Mouse (Mus musculus): ENCODE measurements around the gene Col4a3bp. TPM values are rescaled to one million over a fixed set of nuclear protein-coding genes. Genes with fewer than 3 reads are reported as not detected.

Col4a3bp gene
- polyA plus RNA-seq, 1 experiment, result 24.2 TPM

GRCm38 (mm10) chr13:96510635-96511034 lies 31.8 kb upstream of the Col4a3bp start:
- no peaks in the 10 kb centered on the region for H3K36me3 ChIP-seq (ENCODE audit: control insufficient read depth, insufficient read depth, low read length)
- no peak overlapping the region for H3K27ac ChIP-seq (ENCODE audit: control insufficient read depth, insufficient read depth, low read length)
- DNase-seq, result peak; percentile 20
- peaks cover 9% of the 10 kb centered on the region for H3K4me1 ChIP-seq (replicated peaks; ENCODE audit: control insufficient read depth, insufficient read depth, low read length)
- WGBS, result 12% methylated on average over 13 of the region's 13 CpGs
- H3K27me3 ChIP-seq (ENCODE audit: control insufficient read depth, insufficient read depth, low read length), result no peaks in the 10 kb centered on the region
- no peak overlapping the region for H3K4me3 ChIP-seq (ENCODE audit: control insufficient read depth, insufficient read depth, low read length)
- TF ChIP-seq CTCF (IDR thresholded peaks at IDR 0.05; ENCODE audit: borderline replicate concordance, control insufficient read depth, extremely low read depth, insufficient read depth, low read length, poor library complexity) (no peak), POLR2A (IDR thresholded peaks at IDR 0.05; ENCODE audit: control insufficient read depth, extremely low read depth, insufficient read depth, low read length, poor library complexity) (no peak)

GRCm38 (mm10) chr13:96511262-96511661 lies 31.2 kb upstream of the Col4a3bp start:
- peaks cover 9% of the 10 kb centered on the region for H3K4me1 ChIP-seq (replicated peaks; ENCODE audit: control insufficient read depth, insufficient read depth, low read length)
- no peak overlapping the region for H3K4me3 ChIP-seq (ENCODE audit: control insufficient read depth, insufficient read depth, low read length)
- DNase-seq, result no peak
- TF ChIP-seq CTCF (IDR thresholded peaks at IDR 0.05; ENCODE audit: borderline replicate concordance, control insufficient read depth, extremely low read depth, insufficient read depth, low read length, poor library complexity) (no peak), POLR2A (IDR thresholded peaks at IDR 0.05; ENCODE audit: control insufficient read depth, extremely low read depth, insufficient read depth, low read length, poor library complexity) (no peak)
- no peak overlapping the region; the same call in 1 of the 2 replicates for H3K27ac ChIP-seq (ENCODE audit: control insufficient read depth, insufficient read depth, low read length)
- WGBS, result 80% methylated on average over 1 of the region's 1 CpGs
- H3K36me3 ChIP-seq (ENCODE audit: control insufficient read depth, insufficient read depth, low read length), result no peaks in the 10 kb centered on the region
- no peaks in the 10 kb centered on the region for H3K27me3 ChIP-seq (ENCODE audit: control insufficient read depth, insufficient read depth, low read length)

DNA sequence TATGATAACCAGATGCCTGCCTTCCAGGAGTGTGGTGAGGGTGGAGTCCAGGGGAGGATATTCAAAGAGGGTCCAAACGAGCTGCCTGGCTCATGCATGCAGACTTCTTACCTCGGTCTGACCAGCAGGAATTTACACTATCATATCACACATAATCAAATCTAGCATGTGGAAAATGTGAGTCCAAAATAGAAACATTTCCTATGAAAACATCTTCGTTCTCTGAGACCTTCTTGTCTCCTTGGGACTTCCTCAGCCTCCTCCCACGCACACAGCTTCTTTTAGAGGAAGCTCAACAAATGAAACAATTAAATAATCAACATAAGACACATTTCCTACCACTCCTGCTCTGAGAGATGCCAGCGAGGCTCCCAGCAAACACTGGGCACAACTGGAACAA lies 30.5 kb upstream of the Col4a3bp start:
- Histone ChIP-seq H3K27me3 (ENCODE audit: control insufficient read depth, insufficient read depth, low read length) (no peaks in the 10 kb centered on the region), H3K36me3 (ENCODE audit: control insufficient read depth, insufficient read depth, low read length) (no peaks in the 10 kb centered on the region), H3K27ac (ENCODE audit: control insufficient read depth, insufficient read depth, low read length) (no peak overlapping the region), H3K4me1 (replicated peaks; ENCODE audit: control insufficient read depth, insufficient read depth, low read length) (peaks cover 9% of the 10 kb centered on the region), H3K4me3 (ENCODE audit: control insufficient read depth, insufficient read depth, low read length) (no peak overlapping the region)
- no peak for TF ChIP-seq POLR2A (IDR thresholded peaks at IDR 0.05; ENCODE audit: control insufficient read depth, extremely low read depth, insufficient read depth, low read length, poor library complexity)
- DNase-seq, result no peak
- WGBS, result 77% methylated on average over 5 of the region's 5 CpGs

DNA sequence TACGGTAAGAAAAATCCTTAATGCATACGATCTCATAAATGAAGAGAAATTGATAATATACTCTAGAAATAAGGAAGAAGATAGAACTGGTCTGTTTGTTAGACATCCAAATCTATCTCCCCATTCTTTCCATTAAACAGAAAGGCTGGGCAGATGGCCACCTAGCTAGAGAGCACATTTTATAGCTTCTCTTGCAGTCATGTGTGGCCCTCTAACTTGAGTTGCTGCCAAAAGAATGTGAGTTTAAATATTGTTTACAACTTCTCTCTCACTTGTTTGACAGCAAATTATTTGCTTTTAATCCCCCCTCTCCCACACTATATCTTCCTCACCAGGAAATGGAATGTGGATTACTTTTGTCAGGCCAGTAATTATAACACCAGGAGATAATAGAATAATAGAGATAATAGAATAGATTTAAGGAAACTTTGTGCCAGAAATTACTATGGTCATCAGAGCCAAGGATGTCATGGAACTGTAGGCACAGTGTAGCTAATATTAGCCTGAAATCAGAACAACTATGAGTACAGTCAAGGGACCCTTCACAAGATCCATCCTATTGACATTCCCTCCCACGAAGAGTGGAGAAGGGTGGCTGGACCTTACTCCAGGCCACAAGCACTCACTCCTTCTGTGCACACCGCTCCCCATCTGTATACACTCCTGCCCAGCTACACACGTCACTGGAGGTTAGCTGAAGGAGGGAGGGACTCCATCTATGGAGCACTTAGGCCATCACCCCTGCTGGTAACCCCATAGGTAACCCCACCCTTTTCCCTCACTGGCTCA lies 28.1 kb upstream of the Col4a3bp start:
- 96% methylated on average over 5 of the region's 5 CpGs for WGBS

DNA sequence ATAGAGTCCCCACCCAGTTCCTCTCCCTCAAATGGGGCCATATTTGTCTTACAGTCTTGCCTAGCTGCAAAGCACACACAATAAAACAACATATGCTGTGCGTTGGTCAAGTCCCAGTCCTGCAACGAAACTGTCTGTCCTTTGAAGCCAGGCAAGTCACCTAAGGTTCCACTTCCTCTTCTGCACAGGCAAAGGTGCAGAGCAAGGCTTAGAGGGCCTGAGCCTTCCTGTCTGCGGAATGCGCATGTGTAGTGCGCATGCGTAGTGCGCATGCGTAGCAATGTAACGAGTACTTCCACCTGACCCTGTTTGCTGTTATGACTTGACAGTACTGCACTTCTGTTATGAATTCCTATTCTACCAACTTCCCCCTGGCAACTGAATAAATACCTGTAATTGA lies 26.2 kb upstream of the Col4a3bp start:
- H3K4me3 ChIP-seq (ENCODE audit: control insufficient read depth, insufficient read depth, low read length), result no peak overlapping the region
- TF ChIP-seq CTCF (IDR thresholded peaks at IDR 0.05; ENCODE audit: borderline replicate concordance, control insufficient read depth, extremely low read depth, insufficient read depth, low read length, poor library complexity), result no peak
- 80% methylated on average over 9 of the region's 9 CpGs for WGBS
- no peaks in the 10 kb centered on the region for H3K27me3 ChIP-seq (ENCODE audit: control insufficient read depth, insufficient read depth, low read length)
- no peaks in the 10 kb centered on the region; the same call in 1 of the 2 replicates for H3K4me1 ChIP-seq (replicated peaks; ENCODE audit: control insufficient read depth, insufficient read depth, low read length)
- H3K27ac ChIP-seq (ENCODE audit: control insufficient read depth, insufficient read depth, low read length), result no peak overlapping the region
- no peak for DNase-seq
- H3K36me3 ChIP-seq (ENCODE audit: control insufficient read depth, insufficient read depth, low read length), result no peaks in the 10 kb centered on the region

More for the DNA sequence above, 28.1 kb upstream of the Col4a3bp start:
- H3K4me3 ChIP-seq (ENCODE audit: control insufficient read depth, insufficient read depth, low read length), result no peak overlapping the region
- no peak for TF ChIP-seq CTCF (IDR thresholded peaks at IDR 0.05; ENCODE audit: borderline replicate concordance, control insufficient read depth, extremely low read depth, insufficient read depth, low read length, poor library complexity)
- TF ChIP-seq POLR2A (IDR thresholded peaks at IDR 0.05; ENCODE audit: control insufficient read depth, extremely low read depth, insufficient read depth, low read length, poor library complexity), result no peak
- no peaks in the 10 kb centered on the region for H3K27me3 ChIP-seq (ENCODE audit: control insufficient read depth, insufficient read depth, low read length)
- H3K36me3 ChIP-seq (ENCODE audit: control insufficient read depth, insufficient read depth, low read length), result no peaks in the 10 kb centered on the region
- H3K27ac ChIP-seq (ENCODE audit: control insufficient read depth, insufficient read depth, low read length), result no peak overlapping the region
- H3K4me1 ChIP-seq (replicated peaks; ENCODE audit: control insufficient read depth, insufficient read depth, low read length), result peaks cover 7% of the 10 kb centered on the region
- no peak for DNase-seq

GRCm38 (mm10) chr13:96517335-96517734 lies 25.1 kb upstream of the Col4a3bp start:
- Histone ChIP-seq H3K4me3 (ENCODE audit: control insufficient read depth, insufficient read depth, low read length) (no peak overlapping the region), H3K27ac (ENCODE audit: control insufficient read depth, insufficient read depth, low read length) (no peak overlapping the region), H3K36me3 (ENCODE audit: control insufficient read depth, insufficient read depth, low read length) (no peaks in the 10 kb centered on the region), H3K4me1 (replicated peaks; ENCODE audit: control insufficient read depth, insufficient read depth, low read length) (no peaks in the 10 kb centered on the region), H3K27me3 (ENCODE audit: control insufficient read depth, insufficient read depth, low read length) (no peaks in the 10 kb centered on the region)
- no peak for DNase-seq
- 98% methylated on average over 2 of the region's 2 CpGs for WGBS
- no peak for TF ChIP-seq CTCF (IDR thresholded peaks at IDR 0.05; ENCODE audit: borderline replicate concordance, control insufficient read depth, extremely low read depth, insufficient read depth, low read length, poor library complexity)
- TF ChIP-seq POLR2A (IDR thresholded peaks at IDR 0.05; ENCODE audit: control insufficient read depth, extremely low read depth, insufficient read depth, low read length, poor library complexity), result no peak

- Histone ChIP-seq H3K27ac (ENCODE audit: control insufficient read depth, insufficient read depth, low read length) (no peak overlapping the region), H3K4me3 (ENCODE audit: control insufficient read depth, insufficient read depth, low read length) (no peak overlapping the region), H3K27me3 (ENCODE audit: control insufficient read depth, insufficient read depth, low read length) (no peaks in the 10 kb centered on the region), H3K36me3 (ENCODE audit: control insufficient read depth, insufficient read depth, low read length) (no peaks in the 10 kb centered on the region), H3K4me1 (replicated peaks; ENCODE audit: control insufficient read depth, insufficient read depth, low read length) (no peaks in the 10 kb centered on the region)
- no peak for TF ChIP-seq CTCF (IDR thresholded peaks at IDR 0.05; ENCODE audit: borderline replicate concordance, control insufficient read depth, extremely low read depth, insufficient read depth, low read length, poor library complexity)
- TF ChIP-seq POLR2A (IDR thresholded peaks at IDR 0.05; ENCODE audit: control insufficient read depth, extremely low read depth, insufficient read depth, low read length, poor library complexity), result no peak
- DNase-seq, result no peak
- WGBS, result 84% methylated on average over 3 of the region's 3 CpGs
Measured at GRCm38 (mm10) chr13:96521294-96521693, 21.1 kb upstream of the Col4a3bp start.
